Mouse (Mus musculus): ENCODE measurements around the gene Ugt1a6b. TPM values are rescaled to one million over a fixed set of nuclear protein-coding genes. Genes with fewer than 3 reads are reported as not detected.

Gene Ugt1a6b
- total RNA-seq, 2 experiments from 2014 or later, result 3.7 to 4.6 TPM

- no peak for ATAC-seq (ENCODE audit: poor library complexity, severe bottlenecking)
Observed at GRCm38 (mm10) chr1:88235046-88235893, 132.2 kb downstream of the Ugt1a6b start.

DNA sequence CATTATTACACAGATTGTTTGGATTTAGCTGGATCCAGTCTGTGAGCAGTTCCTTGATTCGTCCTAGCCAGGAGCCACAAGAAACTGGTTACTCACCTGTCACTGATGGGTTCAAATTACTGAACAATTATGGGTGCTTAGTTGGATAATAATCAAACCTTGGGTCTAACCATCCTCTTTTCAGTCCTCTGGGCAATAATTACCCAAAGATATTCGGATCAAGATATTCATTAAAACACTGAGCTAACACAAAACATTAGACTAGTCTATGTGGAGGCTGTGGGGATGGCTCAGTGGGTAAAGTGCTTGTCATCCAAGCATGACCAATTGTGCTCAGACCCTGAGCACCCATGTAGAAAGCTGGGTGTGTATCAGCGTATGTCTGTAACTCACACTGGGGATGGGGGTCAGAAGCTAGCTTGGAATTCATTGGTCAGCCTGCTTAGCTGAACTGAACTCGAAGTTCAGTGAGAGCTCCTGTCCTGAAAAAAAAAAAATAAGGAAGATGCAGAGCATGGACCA, 132.9 kb downstream of the Ugt1a6b start:
- ATAC-seq (ENCODE audit: poor library complexity, severe bottlenecking), result no peak

DNA sequence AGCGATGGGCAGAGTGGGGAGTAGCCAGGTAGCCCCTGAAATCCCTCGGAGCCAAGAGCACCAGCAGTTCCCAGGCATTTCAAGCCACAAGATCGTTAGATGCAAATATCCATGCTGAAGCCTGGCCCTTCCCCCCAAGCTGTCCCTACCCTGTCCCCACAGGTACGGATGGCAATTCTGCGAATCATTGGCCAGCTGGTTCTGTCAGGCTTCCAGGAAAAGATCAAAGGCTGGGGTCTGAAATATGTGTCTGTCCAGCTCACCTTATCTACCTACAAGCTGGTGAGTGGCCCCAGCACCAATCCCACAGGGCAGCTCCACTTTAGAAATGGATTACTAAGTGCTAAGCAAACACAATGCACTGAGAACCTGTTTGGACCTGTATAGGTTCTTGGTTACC, 134.3 kb downstream of the Ugt1a6b start:
- no peak for ATAC-seq (ENCODE audit: poor library complexity, severe bottlenecking)

- ATAC-seq (ENCODE audit: poor library complexity, severe bottlenecking), result no peak
Observed at GRCm38 (mm10) chr1:88238771-88239170, 135.7 kb downstream of the Ugt1a6b start.

GRCm38 (mm10) chr1:88240072-88240471, 137.0 kb downstream of the Ugt1a6b start:
- ATAC-seq (ENCODE audit: poor library complexity, severe bottlenecking), result no peak

GRCm38 (mm10) chr1:88240579-88240978, 137.5 kb downstream of the Ugt1a6b start:
- no peak for ATAC-seq (ENCODE audit: poor library complexity, severe bottlenecking)

DNA sequence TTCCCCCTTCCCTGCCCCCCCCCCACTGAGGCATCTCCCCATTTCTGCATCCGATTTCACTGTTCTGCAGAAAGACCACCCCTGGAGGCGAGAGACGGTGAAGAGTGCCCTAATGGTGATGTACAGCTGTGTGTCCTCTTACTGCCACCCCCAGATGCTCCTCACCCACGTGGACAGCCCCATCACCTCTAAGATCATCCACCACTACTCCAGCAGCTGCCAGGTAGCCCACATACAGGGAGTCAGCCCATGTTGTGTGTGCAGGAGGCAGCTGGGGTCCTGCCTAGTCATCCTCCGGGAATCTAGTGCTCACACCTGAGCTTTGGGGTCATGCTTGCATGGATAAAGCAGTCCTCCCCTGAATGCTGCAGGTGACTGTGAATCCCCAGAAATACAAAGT, 140.8 kb downstream of the Ugt1a6b start:
- ATAC-seq (ENCODE audit: poor library complexity, severe bottlenecking), result no peak

DNA sequence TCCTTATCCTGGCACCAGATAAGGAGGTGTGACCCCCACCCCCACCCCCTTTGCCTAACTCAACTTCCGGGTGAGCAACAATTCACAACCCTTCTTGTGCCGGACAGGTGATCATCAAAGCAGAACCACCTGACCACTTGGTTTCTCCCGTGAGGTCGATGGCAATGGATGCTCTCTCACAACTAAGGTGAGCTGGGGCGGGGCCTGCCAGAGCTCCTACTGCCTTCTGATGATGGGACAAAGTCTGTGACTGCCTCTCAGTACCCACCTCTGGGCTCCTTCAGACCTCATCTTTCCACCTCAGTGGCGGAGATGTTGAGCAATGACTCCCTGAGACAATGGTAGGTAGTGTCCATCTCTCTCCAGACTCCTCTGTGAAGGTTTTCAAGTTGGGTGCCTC, 142.8 kb downstream of the Ugt1a6b start:
- ATAC-seq (ENCODE audit: poor library complexity, severe bottlenecking), result no peak

DNA sequence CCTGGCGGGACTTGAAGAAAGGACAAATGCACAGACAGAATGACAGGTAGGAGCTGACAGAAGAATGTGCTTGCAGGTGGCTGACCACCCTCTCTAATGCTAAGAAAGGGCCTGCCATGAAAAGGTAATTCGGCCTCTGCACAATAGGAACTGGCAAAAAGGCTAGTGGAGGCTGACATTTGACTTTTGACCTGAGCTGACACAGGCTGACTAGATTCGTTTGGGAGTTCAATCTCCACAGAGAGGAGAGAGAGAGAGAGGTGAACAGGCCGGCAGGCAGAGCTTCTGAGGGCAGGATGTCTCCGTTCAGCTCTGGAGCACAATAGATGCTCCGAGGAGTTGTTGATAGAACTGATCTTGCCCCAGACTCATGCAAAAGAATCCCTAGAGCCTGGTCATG, 143.3 kb downstream of the Ugt1a6b start:
- no peak for ATAC-seq (ENCODE audit: poor library complexity, severe bottlenecking)

GRCm38 (mm10) chr1:88247660-88248059, 144.6 kb downstream of the Ugt1a6b start:
- no peak for ATAC-seq (ENCODE audit: poor library complexity, severe bottlenecking)

DNA sequence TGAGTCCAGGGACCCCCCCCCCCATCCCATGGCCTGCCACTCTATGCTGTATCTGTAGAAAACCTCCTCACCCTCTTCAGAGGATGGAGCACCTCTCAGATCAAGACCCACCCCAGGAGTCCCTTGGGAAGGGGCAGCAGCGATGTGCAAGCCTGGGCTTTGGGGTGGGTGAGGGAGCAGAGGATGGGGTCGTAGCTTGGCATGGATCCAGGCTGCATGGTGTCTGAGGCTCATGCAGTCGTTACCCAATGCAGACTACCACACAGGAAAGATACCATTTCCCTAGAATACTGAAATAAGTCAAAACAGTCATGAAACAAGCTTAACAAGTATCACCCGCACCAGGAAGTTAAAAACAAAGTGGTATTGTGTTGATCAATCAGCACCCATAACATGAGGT, 145.6 kb downstream of the Ugt1a6b start:
- peak; percentile 20 for ATAC-seq (ENCODE audit: poor library complexity, severe bottlenecking)

- ATAC-seq (ENCODE audit: poor library complexity, severe bottlenecking), result no peak
Observed at GRCm38 (mm10) chr1:88249596-88249995, 146.5 kb downstream of the Ugt1a6b start.

GRCm38 (mm10) chr1:88250023-88250422, 147.0 kb downstream of the Ugt1a6b start:
- ATAC-seq (ENCODE audit: poor library complexity, severe bottlenecking), result no peak

GRCm38 (mm10) chr1:88253106-88253505, 150.1 kb downstream of the Ugt1a6b start:
- 0 out of 2 replicates have a peak, but pooled peaks have one; percentile 10 for ATAC-seq (ENCODE audit: poor library complexity, severe bottlenecking)

DNA sequence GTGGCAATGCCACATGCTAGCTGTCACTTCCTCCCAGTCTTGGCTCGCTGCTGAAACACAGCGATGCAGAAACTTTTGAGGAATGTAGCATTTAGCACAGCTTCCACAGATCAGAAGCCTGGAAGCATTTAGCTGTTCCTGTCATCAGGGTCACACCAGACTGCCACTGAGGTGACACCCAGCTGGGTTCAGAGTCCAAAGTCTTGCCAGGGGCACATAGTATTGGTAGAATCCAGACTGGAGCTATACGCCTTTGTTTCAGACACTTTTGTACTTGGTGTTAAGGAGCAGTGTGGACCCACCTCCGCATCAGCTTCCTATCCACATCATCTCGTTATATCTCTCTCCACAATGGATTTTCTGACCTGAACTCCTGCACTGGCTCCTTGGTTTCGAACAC, 150.5 kb downstream of the Ugt1a6b start:
- ATAC-seq (ENCODE audit: poor library complexity, severe bottlenecking), result no peak

DNA sequence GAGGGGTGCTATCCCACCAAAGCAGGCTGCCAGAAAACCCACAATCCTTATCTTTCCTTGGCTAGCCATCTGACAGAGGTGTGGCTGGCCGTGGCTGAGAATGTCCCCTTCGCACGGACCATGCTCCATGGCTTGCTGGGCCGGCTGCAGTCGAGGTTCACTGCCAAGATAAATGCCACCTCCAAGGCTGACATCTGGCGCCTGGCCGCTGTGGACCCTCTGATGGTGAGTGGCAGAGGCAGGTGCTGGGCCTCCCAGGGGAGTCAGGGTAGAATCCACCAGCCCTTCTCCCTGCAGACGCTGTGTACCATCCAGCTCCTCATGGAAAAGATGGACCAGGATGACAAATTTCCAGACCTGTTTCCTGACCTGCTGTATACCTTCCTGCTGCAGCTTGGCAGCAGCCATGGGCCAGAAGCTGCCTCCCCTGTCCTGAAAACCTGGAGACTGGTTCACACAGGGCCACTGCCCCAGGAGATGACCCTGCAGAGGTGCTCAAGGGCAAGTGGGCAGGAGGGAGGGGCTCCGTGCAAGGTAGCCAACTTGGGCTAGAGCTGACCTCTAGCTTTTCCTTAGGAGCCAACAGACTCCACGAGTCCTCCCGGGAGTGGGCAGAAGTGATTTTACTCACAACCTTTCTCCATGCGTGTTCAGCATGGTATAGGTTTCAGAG, 151.9 kb downstream of the Ugt1a6b start:
- ATAC-seq (ENCODE audit: poor library complexity, severe bottlenecking), result no peak

DNA sequence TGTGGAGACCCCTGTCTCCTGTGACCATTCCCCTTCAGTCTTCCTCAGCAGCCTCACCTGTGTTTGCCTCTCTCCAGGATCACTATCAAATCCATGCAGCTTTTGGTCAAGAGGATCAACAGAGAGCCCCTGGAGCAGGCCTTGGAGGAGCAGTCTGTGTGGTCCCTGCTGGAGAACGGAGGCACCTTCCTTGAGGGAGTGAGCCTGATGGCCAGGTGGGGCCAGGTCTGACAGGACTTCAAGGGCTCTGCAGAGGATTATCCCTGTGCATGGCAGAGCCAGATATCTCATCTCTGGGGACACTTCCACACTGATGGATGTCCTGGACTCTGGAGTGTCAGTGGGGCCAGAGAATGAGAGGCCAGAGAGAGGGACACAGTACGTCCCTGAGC, 152.4 kb downstream of the Ugt1a6b start:
- no peak for ATAC-seq (ENCODE audit: poor library complexity, severe bottlenecking)

- ATAC-seq (ENCODE audit: poor library complexity, severe bottlenecking), result no peak
Observed at GRCm38 (mm10) chr1:88255989-88256754, 153.1 kb downstream of the Ugt1a6b start.

DNA sequence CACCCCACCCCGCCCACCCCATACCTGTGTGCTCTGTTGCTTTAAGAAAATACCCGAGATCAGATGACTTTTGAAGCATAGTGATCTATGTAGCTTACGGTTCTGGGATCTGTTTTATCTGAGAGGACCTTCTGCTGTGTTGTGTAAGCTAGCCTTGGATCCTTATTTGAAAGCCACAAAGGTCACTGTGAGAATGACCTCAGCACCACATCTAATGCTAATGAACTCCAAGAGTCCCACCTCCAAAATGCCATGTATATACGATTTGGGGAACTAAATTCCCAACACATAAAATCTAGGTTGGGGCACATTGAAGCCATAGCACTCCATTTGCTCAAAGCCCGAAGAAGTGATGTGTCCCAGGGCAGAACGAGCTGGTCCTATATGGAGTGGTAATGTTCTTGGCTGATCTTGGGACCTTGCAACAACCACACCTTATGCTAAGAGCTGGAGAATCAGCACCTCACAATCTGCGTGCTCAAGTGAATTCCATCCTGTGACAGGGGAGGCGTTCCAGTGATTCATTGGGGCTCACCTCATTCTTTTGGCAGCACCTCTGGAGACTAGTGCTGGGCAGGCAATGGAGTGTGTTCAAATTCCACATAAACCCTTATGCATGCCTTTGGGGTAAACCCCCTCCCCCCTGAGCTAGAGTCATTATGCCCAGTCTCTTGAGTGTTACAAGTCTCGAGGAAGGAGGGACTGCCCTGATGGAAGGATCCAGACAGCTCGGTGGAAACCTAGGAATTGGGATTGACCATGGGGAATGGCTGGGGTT, 154.0 kb downstream of the Ugt1a6b start:
- no peak for ATAC-seq (ENCODE audit: poor library complexity, severe bottlenecking)

GRCm38 (mm10) chr1:88257681-88258080, 154.6 kb downstream of the Ugt1a6b start:
- no peak for ATAC-seq (ENCODE audit: poor library complexity, severe bottlenecking)
